Mouse (Mus musculus): Measurements from ENCODE around the gene Fras1.

DNA sequence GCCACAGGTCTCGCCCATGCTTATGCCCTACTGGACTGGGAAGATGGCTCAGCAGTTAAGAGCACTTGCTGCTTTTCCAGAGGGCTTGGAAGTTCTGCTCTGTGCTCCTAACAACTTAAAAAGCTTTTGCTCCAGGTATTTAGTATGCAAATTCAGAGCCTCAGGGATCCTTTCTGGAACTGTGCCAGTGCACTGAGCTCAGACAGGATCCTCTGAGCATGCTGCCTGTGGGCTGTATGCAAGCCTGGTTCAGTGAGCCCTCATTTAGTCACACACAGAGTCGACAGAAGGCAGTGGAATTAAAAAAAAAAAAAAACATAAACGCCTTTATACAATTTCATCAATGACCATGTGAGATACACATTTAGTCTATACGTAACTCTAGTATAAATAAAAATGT is 436.9 kb downstream of the Fras1 start:
- TF ChIP-seq CTCF (IDR thresholded peaks at IDR 0.05; ENCODE audit: control insufficient read depth, insufficient read depth, insufficient replicate concordance, low read depth, low read length) (no peak), POLR2A (IDR thresholded peaks at IDR 0.05; ENCODE audit: control insufficient read depth, low read depth, low read length) (no peak)

Measured in testis, adult 2 months (tissue).